Mouse (Mus musculus) v-Abl transformed pro-B cells (cell line): ENCODE data around the gene Tpst2.

Source experiments
- in situ Hi-C, 2 experiments: fragments of 400-800 bp; cut with MboI; formaldehyde crosslinking; loops; one replicate each; pipeline ENCODE4 v1.15.1; 2025; ENCODE audit not compliant: unreplicated experiment in 2 of 2

The Tpst2 gene

GRCm38 (mm10) chr5:112253169-112253568, 23.3 kb upstream of the Tpst2 start:
- in situ Hi-C loops = loop anchor here in 1 of 2 experiments (25.0 kb wide), 2 partner anchors 884 to 1534 kb away; no protein-coding TSS in a partner anchor

GRCm38 (mm10) chr5:112254282-112254806, 22.1 kb upstream of the Tpst2 start:
- in situ Hi-C loops = loop anchor here in 1 of 2 experiments (25.0 kb wide), 2 partner anchors 883 to 1533 kb away; no protein-coding TSS in a partner anchor

- in situ Hi-C loops = loop anchor here in 1 of 2 experiments (25.0 kb wide), 2 partner anchors 882 to 1532 kb away; no protein-coding TSS in a partner anchor
These were observed 21.1 kb upstream of the Tpst2 start, which contains the start of gene Crybb1 for GRCm38 (mm10) chr5:112255426-112255825. TSS of gene Crybb1 (plus strand) at chr5:112255815.

- in situ Hi-C loops = loop anchor here in 1 of 2 experiments (25.0 kb wide), 2 partner anchors 881 to 1531 kb away; no protein-coding TSS in a partner anchor
These were observed 20.0 kb upstream of the Tpst2 start for GRCm38 (mm10) chr5:112256457-112256856.

- in situ Hi-C loops = loop anchor here in 1 of 2 experiments (25.0 kb wide), 2 partner anchors 879 to 1529 kb away; no protein-coding TSS in a partner anchor
These were observed 18.6 kb upstream of the Tpst2 start for GRCm38 (mm10) chr5:112257896-112258295.

GRCm38 (mm10) chr5:112259862-112260650, 16.4 kb upstream of the Tpst2 start:
- in situ Hi-C loops = loop anchor here in 1 of 2 experiments (25.0 kb wide), 2 partner anchors 877 to 1527 kb away; no protein-coding TSS in a partner anchor

- in situ Hi-C loops = loop anchor here in 1 of 2 experiments (25.0 kb wide), 2 partner anchors 876 to 1526 kb away; no protein-coding TSS in a partner anchor
These were observed 15.7 kb upstream of the Tpst2 start for GRCm38 (mm10) chr5:112260818-112261217.

- in situ Hi-C loops = loop anchor here in 1 of 2 experiments (25.0 kb wide), 2 partner anchors 873 to 1523 kb away; no protein-coding TSS in a partner anchor
These were observed 12.4 kb upstream of the Tpst2 start for GRCm38 (mm10) chr5:112264099-112264498.

- in situ Hi-C loops = loop anchor here in 1 of 2 experiments (25.0 kb wide), 2 partner anchors 872 to 1522 kb away; no protein-coding TSS in a partner anchor
These were observed 11.4 kb upstream of the Tpst2 start for GRCm38 (mm10) chr5:112265110-112265509.

GRCm38 (mm10) chr5:112265515-112265914, 11.0 kb upstream of the Tpst2 start:
- in situ Hi-C loops = loop anchor here in 1 of 2 experiments (25.0 kb wide), 2 partner anchors 872 to 1522 kb away; no protein-coding TSS in a partner anchor

GRCm38 (mm10) chr5:112266011-112266777, 10.3 kb upstream of the Tpst2 start:
- in situ Hi-C loops = loop anchor here in 1 of 2 experiments (25.0 kb wide), 2 partner anchors 871 to 1521 kb away; no protein-coding TSS in a partner anchor

- in situ Hi-C loops = loop anchor here (10.0 to 25.0 kb wide), 4 partner anchors 54 to 1516 kb away; partner anchors contain the start of gene Tfip11 (in 1 of the 2)
These were observed 5.5 kb upstream of the Tpst2 start for GRCm38 (mm10) chr5:112270764-112271541.

- in situ Hi-C loops = loop anchor here (10.0 to 25.0 kb wide), 4 partner anchors 52 to 1514 kb away; partner anchors contain the start of gene Tfip11 (in 1 of the 2)
These were observed 3.6 kb upstream of the Tpst2 start for GRCm38 (mm10) chr5:112272934-112273333.

GRCm38 (mm10) chr5:112273746-112274463, 2.6 kb upstream of the Tpst2 start:
- in situ Hi-C loops = loop anchor here (10.0 to 25.0 kb wide), 4 partner anchors 51 to 1513 kb away; partner anchors contain the start of gene Tfip11 (in 1 of the 2)

GRCm38 (mm10) chr5:112275021-112275804, 1.3 kb upstream of the Tpst2 start:
- in situ Hi-C loops = loop anchor here in 1 of 2 experiments (10.0 to 25.0 kb wide), 3 partner anchors 50 to 1512 kb away; partner anchors contain the start of gene Tfip11

- in situ Hi-C loops = loop anchor here in 1 of 2 experiments (10.0 to 25.0 kb wide), 3 partner anchors 48 to 1510 kb away; partner anchors contain the start of gene Tfip11
These were observed 437 bp downstream of the Tpst2 start for GRCm38 (mm10) chr5:112276907-112277348.

GRCm38 (mm10) chr5:112277906-112278470, 1.5 kb downstream of the Tpst2 start:
- in situ Hi-C loops = loop anchor here in 1 of 2 experiments (10.0 to 25.0 kb wide), 3 partner anchors 47 to 1509 kb away; partner anchors contain the start of gene Tfip11
